Mouse (Mus musculus) embryonic facial prominence, embryonic 14.5 days (tissue): Measurements from ENCODE around the gene Rhob. TPM values are rescaled to one million over a fixed set of nuclear protein-coding genes. Genes with fewer than 3 reads are reported as not detected.
"Not testable (repeated sequence)": the region's sequence is repeated elsewhere in the genome, so short reads cannot be mapped to it uniquely, and the experiment has no call there.

ENCODE experiments used
- ATAC-seq: fragments of 200-750 bp; cut with Nextera tagmentation; 2 replicates; pipeline ENCODE4 v1.8.0; 2017; ENCODE audit warnings: low read depth, moderate number of reproducible peaks, moderate TSS enrichment
- DNase-seq: peaks from one replicate; pipeline ENCODE4 v3.0.0-alpha.2; 2015; ENCODE audit warnings: low spot score
- H3K27ac ChIP-seq: fragments of 300-500 bp; sonication (generic); replicated peaks from 2 replicates; pipeline ENCODE4 v1.5.1; 2014; ENCODE audit warnings: low read depth, mild to moderate bottlenecking, low read length, moderate library complexity
- H3K27me3 ChIP-seq: fragments of 300-500 bp; sonication (generic); replicated peaks from 2 replicates; pipeline ENCODE4 v1.6.1; 2014; ENCODE audit warnings: low read length; ENCODE audit not compliant: control insufficient read depth, insufficient read depth
- H3K36me3 ChIP-seq: fragments of 300-500 bp; sonication (generic); 2 replicates; pipeline ENCODE4 v1.6.1; 2014; ENCODE audit warnings: low read length, mixed read lengths; ENCODE audit not compliant: control insufficient read depth, insufficient read depth
- H3K4me1 ChIP-seq: fragments of 300-500 bp; sonication (generic); 2 replicates; pipeline ENCODE4 v1.6.1; 2014; ENCODE audit warnings: antibody characterized with exemption, low read length; ENCODE audit not compliant: control insufficient read depth, insufficient read depth
- H3K4me2 ChIP-seq: fragments of 300-500 bp; sonication (generic); 2 replicates; pipeline ENCODE4 v1.6.1; 2014; ENCODE audit warnings: low read depth, mild to moderate bottlenecking, low read length, moderate library complexity, mixed read lengths
- H3K4me3 ChIP-seq: fragments of 300-500 bp; sonication (generic); 2 replicates; pipeline ENCODE4 v1.5.1; 2014; ENCODE audit warnings: low read depth, mild to moderate bottlenecking, low read length
- H3K9ac ChIP-seq: fragments of 300-500 bp; sonication (generic); 2 replicates; pipeline ENCODE4 v1.6.1; 2014; ENCODE audit warnings: low read depth, mild to moderate bottlenecking, low read length, moderate library complexity, mixed read lengths
- H3K9me3 ChIP-seq: fragments of 300-500 bp; sonication (generic); 2 replicates; pipeline ENCODE4 v1.6.1; 2016; ENCODE audit warnings: low read length; ENCODE audit not compliant: control insufficient read depth
- WGBS: fragments of 180-500 bp; shearing (Covaris S2); extraction: QIAGEN DNeasy Blood & Tissue Kit; methylation state at CpG from one replicate; pipeline ENCODE4 v1.1.7; 2014; 5-methylcytosine and 5-hydroxymethylcytosine counted together
- polyA plus RNA-seq: library from polyadenylated mRNA; unstranded; fragments of >200 nt; fragmentation: Nextera tagmentation; extraction: Ambion mirVana; gene quantifications from 2 replicates; pipeline ENCODE4 v1.2.1, GENCODE M21; 2014

Rhob gene
- polyA plus RNA-seq, 1 experiment from 2014 or later, result 76.8 TPM

GRCm38 (mm10) chr12:8463599-8464160, 36.1 kb downstream of the Rhob start:
- WGBS, result 37% methylated on average over 3 of the region's 3 CpGs
- H3K27ac ChIP-seq, result no peak overlapping the region
- H3K9me3 ChIP-seq, result no peaks in the 10 kb centered on the region
- no peaks in the 10 kb centered on the region for H3K27me3 ChIP-seq
- no peak overlapping the region for H3K9ac ChIP-seq
- DNase-seq (no peak), ATAC-seq (no peak)
- 0 out of 2 replicates have a peak, but pooled peaks cover 3% of the 10 kb centered on the region for H3K4me1 ChIP-seq
- no peaks in the 10 kb centered on the region for H3K36me3 ChIP-seq
- no peak overlapping the region for H3K4me3 ChIP-seq
- H3K4me2 ChIP-seq, result no peak overlapping the region

DNA sequence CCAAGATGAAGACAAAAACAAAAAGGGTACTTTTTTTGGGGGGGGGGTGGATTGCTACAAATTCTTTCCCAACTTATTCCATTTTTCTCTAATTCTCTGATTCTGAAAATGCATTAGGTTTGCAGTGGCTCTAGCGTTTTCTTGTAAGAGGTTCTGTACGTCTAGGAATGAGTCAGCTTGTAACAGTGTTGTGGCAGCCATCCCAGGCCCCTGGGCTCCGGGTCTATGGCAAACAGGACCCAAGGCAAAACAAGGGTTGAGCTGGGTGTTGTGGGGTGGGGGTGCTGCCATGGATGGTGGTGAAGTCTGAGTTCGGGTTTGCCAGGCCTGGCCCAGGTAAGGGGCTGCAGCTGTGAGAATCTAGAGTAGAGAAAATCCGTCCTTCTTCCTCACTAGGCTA, 37.3 kb downstream of the Rhob start:
- Histone ChIP-seq H3K9ac (no peak overlapping the region), H3K9me3 (no peaks in the 10 kb centered on the region), H3K36me3 (no peaks in the 10 kb centered on the region), H3K27me3 (no peaks in the 10 kb centered on the region), H3K27ac (no peak overlapping the region), H3K4me1 (0 out of 2 replicates have a peak, but pooled peaks cover 2% of the 10 kb centered on the region), H3K4me3 (no peak overlapping the region), H3K4me2 (no peak overlapping the region)
- ATAC-seq (no peak), DNase-seq (no peak)
- 81% methylated on average over 5 of the region's 5 CpGs for WGBS

DNA sequence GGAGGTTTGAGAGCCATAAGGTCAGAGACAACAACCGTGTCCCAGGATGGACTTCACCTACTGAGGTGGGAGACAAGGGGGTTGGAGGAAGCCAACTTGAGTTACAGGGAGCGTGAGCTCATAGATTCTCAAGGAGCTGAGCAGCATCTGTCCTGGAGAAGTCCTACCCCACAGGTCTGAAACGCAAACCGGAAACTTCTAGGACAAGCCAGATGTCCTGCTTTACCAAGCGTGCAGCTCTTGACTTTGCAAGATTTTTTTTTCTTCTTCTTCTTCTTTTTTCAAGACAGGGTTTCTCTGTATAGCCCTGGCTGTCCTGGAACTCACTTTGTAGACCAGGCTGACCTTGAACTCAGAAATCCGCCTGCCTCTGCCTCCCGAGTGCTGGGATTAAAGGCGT, 38.2 kb downstream of the Rhob start:
- WGBS, result 93% methylated on average over 8 of the region's 8 CpGs
- not testable (repeated sequence) for H3K4me3 ChIP-seq, H3K36me3 ChIP-seq, DNase-seq, H3K9me3 ChIP-seq, H3K27me3 ChIP-seq, H3K4me2 ChIP-seq, H3K4me1 ChIP-seq, H3K27ac ChIP-seq, H3K9ac ChIP-seq, ATAC-seq

DNA sequence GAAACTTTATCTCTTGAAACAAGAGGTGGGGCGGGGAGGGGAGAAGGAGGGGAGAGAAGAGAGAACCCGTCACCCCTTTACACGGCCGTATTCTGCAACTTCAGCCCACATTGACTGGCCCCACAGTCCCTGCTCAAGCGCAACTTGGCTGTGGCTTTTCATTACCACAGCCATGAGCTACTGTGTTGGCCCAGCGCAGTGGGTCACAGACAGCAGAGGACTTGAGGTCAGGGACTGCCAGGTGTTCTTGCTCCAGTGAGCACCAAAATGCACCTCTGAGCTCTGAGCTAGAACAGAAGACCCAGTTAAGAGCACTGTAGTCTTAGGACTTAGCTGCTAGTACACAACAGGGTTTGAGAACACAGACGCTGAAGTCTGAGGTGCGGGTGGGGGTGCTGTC, 41.4 kb downstream of the Rhob start:
- Histone ChIP-seq H3K9me3 (no peaks in the 10 kb centered on the region), H3K4me1 (no peaks in the 10 kb centered on the region; the same call in 1 of the 2 replicates), H3K27ac (no peak overlapping the region), H3K9ac (no peak overlapping the region), H3K36me3 (no peaks in the 10 kb centered on the region), H3K27me3 (no peaks in the 10 kb centered on the region), H3K4me2 (no peak overlapping the region), H3K4me3 (no peak overlapping the region)
- ATAC-seq (no peak), DNase-seq (no peak)
- 71% methylated on average over 8 of the region's 8 CpGs for WGBS

GRCm38 (mm10) chr12:8457052-8457451, 42.8 kb downstream of the Rhob start:
- Histone ChIP-seq H3K9ac (no peak overlapping the region), H3K4me1 (no peaks in the 10 kb centered on the region; the same call in 1 of the 2 replicates), H3K27ac (no peak overlapping the region), H3K4me3 (no peak overlapping the region), H3K4me2 (no peak overlapping the region), H3K9me3 (no peaks in the 10 kb centered on the region), H3K36me3 (no peaks in the 10 kb centered on the region), H3K27me3 (no peaks in the 10 kb centered on the region)
- peak; percentile 30; the same call in 1 of the 2 replicates for ATAC-seq
- no peak for DNase-seq
- 41% methylated on average over 3 of the region's 5 CpGs for WGBS

DNA sequence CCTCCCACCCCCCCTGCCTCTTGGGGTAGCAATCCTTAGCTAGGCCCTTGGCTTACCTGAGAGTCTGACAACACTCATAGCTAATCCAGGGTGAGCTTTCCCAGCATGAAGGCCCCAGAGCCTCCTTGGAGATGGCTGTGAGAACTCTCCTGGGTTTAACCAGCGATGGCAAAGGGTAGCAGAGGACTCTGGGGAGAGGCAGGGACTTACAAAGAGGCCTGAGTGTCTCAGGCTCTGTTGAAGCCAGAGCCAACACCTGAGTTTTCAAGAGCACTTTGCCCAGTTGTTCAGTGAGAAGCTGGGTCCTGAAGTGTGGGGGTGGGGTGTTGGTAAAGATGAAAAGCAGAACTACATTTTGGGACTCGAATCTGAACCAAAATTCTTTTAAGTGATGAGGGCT, 44.8 kb downstream of the Rhob start:
- Histone ChIP-seq H3K4me2 (no peak overlapping the region), H3K36me3 (no peaks in the 10 kb centered on the region), H3K9ac (no peak overlapping the region), H3K4me1 (peaks cover 6% of the 10 kb centered on the region), H3K27ac (no peak overlapping the region), H3K27me3 (no peaks in the 10 kb centered on the region), H3K4me3 (no peak overlapping the region), H3K9me3 (no peaks in the 10 kb centered on the region)
- DNase-seq, result no peak
- no peak for ATAC-seq
- 51% methylated on average over 2 of the region's 2 CpGs for WGBS

GRCm38 (mm10) chr12:8454487-8454886, 45.3 kb downstream of the Rhob start:
- Histone ChIP-seq H3K36me3 (no peaks in the 10 kb centered on the region), H3K27ac (no peak overlapping the region), H3K9me3 (no peaks in the 10 kb centered on the region), H3K27me3 (no peaks in the 10 kb centered on the region), H3K4me1 (peaks cover 12% of the 10 kb centered on the region), H3K4me2 (no peak overlapping the region), H3K9ac (no peak overlapping the region), H3K4me3 (no peak overlapping the region)
- DNase-seq, result no peak
- no peak for ATAC-seq
- WGBS, result 56% methylated on average over 3 of the region's 3 CpGs

DNA sequence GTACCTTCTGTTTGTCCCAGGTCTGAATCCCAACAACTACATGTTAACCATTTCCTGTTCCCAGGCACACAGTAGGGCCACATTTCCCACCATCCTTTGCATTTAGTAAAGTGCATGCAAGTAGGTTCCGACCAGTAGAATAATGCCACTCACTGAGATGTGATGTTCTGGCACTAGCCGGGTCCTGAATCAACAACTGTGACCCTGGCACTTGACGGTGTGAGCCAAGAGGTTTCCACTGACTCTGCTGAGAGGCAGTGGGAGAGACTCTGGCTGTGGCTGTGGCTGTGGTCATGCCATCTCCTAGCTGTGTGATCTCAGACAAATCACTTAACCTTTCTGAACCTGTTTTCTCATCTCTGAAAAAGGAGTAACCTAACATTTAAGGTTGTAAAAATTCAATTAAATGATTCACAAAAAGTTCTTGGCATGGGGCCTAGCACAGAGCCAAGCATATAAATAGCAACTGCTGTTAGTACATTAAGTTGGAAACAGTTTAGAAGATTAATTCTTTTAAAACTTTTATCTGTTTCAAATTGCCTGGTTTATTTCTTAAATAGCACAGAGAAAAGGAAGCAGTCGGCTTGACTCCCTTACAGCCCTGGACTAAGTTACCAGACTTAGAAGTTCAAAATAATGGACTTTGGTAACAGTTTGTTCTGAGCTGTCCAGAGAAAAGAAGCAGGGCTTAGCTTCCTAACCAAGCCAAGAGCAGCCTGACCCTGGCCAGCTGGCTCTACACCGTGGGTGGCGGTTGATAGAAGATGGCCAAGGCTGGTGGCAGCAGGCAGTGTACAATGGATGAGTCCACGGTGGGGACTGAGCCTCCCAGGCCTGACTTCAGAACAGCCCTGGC, 46.8 kb downstream of the Rhob start:
- Histone ChIP-seq H3K36me3 (no peaks in the 10 kb centered on the region), H3K27ac (no peak overlapping the region), H3K4me3 (no peak overlapping the region), H3K27me3 (no peaks in the 10 kb centered on the region), H3K9ac (no peak overlapping the region), H3K4me1 (peaks cover 12% of the 10 kb centered on the region), H3K4me2 (no peak overlapping the region), H3K9me3 (no peaks in the 10 kb centered on the region)
- WGBS, result 80% methylated on average over 7 of the region's 7 CpGs
- DNase-seq, result no peak
- no peak for ATAC-seq
